Mouse (Mus musculus): ENCODE results near the gene Mup14.
"Not testable (repeated sequence)": the region's sequence is repeated elsewhere in the genome, so short reads cannot be mapped to it uniquely, and the experiment has no call there.

Gene Mup14

DNA sequence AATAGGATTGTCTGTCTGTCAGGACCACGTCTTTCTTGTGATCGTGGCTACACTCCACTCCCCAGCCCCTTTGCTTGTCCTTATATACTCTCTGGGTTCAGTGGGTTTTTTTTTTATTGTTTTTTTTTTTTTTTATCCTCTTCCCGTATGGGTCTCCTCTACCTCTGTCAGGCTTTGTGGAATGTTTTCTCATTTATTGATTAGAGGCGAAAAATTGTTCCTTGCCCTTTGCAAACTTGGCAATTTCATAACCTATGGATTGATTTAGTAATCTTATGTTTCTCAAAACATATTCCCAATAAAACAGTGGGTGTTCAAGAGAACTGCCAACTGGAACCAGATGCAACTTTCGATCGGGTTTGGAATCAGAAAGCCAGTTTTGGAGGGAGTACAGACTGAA is at the start of gene Mup14:
TSS of gene Mup14 (minus strand) at position 101 of the 400 bp plus-strand sequence.
- not testable (repeated sequence) for DNase-seq (ENCODE audit: low spot score in 2 of 2)

DNA sequence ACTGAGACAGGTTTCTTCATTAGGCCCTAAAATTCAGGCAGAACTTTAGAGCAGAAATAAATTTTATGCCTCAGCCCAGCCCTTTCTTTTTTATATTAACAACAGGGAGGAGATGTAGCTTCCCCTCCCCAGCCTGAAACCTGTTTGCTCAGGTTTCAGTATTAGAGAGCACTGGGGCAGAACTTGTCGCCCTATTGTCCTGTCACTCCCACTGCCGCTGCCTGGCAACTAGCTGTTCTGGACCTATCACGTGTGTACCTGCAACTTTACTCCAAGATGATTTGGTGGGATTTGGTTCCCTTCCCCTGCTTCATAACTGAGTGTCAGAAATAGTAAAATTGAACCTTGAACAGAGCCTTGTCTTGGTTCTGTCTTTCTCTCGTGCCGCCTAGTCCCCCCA is 34.3 kb upstream of the Mup14 start:
- not testable (repeated sequence) for DNase-seq (ENCODE audit: low spot score in 2 of 2)
